Mouse (Mus musculus): Measurements from ENCODE around the gene 9630041A04Rik.

Gene 9630041A04Rik

DNA sequence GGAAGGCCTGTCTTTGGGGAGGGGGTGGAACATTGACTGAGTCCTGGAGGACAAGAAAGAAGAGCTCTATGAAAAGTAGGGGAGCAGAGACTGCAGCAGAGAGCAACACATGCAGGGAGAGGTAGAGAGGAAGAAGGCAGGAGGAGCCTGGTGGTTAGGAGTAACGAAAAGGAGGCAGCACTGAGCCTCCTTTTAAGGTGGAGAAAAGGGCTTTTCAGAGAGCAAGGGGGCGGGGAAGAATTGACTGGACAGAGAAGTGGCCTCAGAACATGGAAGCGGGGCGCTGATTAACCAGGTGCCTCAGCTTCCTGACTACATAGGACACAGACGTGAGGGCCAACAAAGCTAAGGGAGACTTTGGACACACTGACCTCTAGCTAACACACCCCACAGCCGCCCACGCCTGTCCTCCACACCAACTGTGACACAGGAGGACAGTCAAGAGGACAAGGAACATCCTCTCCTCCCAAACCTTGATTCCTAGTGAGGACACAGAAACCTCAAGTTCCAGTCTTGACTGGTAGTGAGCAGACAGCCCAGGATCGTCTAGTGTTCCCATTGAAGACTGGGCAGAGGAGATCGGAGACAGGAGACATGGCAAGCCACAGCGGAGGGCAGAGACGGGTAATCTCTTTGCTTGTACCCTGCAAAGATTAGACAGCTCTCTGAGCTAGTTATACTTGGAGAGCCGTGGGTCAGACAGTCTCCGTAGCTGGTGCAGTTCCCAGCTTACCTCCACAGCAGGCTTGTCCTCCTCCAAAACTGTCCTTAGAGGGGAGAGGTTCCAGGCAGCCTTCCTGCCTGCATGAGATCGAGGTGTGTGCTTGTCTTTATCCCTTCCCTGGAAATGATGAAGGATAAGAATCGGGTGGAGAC is at the start of gene 9630041A04Rik:
Gene 9630041A04Rik, plus strand, starts transcription at position 246 of the 876 bp plus-strand sequence.
- no peak for DNase-seq (ENCODE audit: low read depth, low spot score)

DNA sequence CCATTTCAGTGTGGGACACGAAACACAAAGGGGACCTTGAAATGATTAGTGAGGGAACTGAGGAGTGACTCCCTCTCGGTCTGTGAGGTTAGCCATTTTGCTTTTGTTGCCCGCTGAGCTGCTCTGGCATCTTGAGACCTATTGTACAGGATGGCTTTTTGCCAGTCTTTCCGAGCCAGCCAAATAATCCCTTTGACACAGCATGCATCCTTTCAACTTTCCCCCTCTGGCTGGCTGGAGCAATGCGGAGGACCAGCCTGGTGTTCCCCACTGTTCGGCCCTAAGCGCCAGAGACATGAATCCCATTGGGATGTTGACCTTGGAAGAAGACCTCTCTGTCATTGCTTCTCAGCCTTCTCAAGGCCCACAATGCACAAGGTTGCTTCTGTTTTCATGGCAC is 37.7 kb upstream of the 9630041A04Rik start:
- DNase-seq (ENCODE audit: low read depth, low spot score) = no peak

DNA sequence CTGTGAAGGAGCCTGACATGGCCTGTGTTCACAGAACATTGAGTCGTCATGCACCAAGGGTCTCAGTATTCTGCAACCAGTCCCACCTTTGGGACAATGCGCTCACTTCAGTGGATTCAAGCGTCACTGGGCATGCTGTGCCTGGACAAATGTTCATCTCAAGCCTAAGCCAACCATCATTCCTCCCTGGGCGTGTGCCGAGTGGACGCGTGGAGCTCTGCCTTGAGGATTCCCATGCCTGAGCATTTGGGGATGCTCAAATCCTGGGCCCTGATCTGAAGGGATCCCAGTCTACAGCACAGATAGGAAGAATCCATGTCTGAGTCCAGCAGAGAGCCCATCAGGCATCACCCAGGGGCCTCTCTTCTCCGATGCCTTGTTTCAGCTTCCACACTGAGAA is 36.0 kb upstream of the 9630041A04Rik start:
- no peak for DNase-seq (ENCODE audit: low read depth, low spot score)

DNA sequence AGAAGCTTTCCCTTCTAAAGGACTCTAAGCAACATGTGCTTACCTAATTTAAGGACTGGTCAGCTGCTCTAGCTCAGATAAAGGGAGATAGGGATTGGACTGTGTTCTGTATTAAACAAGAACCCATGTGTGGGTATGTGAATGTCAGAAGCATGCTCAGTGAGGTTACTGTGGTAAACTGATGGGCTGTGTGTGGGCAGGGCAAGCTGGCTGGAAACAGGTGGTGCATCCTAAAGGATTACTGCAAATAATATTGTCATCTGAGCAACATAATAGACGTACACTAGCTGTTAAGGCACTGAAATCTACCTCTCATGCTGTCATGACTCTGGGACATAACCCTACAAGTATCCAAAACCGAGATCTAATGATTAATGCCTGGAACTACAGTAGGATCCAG is 28.0 kb upstream of the 9630041A04Rik start:
- DNase-seq (ENCODE audit: low read depth, low spot score) = no peak

DNA sequence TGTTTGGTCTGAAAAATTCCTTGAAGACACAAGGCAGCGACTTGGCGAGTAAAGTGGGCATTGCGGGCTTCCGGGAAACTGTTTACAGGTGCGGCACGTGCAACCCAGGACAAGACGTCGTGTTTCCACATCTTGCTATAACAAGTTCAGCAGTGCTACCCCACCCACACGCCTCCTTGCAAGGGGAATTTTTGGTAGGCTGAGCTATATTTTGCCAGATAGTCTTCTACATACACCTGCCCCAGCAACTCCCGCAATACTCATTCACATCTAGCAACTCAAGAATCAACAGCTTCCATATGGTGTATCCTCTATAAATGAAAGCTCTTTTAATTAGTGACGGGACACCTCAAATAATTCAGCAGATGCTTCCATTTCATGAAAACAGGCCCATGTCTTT is 20.5 kb upstream of the 9630041A04Rik start:
- no peak for DNase-seq (ENCODE audit: low read depth, low spot score)

DNA sequence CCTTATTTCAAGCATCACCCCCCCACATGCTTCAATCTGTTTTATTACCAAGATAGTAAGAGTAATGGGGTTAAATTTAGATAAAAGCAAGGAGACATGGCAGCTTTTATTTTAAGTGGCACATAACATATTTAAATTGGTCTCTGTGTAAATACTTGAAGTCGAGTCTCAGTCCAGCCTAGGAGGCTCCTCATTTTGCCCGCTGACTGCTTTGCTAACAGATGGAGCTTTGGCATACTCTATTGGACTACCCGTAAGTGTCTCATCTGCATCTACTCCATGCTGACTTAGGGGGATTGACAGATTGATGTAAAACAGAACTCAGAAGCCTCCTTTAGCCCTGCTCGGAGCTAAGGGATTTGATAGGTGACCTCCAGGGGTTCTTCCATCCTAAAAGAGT is 17.7 kb upstream of the 9630041A04Rik start:
- DNase-seq (ENCODE audit: low read depth, low spot score) = no peak

DNA sequence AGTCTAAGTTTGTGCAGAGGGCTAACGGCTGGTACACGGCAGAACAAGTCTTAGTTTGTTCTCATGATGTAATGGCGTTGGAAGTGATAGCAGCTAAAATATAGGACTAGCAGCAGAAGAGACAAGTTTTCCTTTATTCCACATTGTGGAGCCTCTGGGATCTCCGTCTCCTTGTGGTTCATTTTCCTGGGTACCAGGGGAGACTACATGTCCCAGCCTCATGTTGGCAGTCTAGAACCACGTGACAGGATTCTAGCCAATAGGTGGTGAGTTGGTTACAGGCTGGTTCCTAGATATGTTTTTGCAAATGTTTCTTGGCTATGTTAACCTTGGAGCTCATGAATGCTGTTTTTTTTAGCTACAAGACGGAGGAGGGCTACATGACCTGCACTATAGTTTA is 15.9 kb upstream of the 9630041A04Rik start:
- DNase-seq (ENCODE audit: low read depth, low spot score) = no peak

DNA sequence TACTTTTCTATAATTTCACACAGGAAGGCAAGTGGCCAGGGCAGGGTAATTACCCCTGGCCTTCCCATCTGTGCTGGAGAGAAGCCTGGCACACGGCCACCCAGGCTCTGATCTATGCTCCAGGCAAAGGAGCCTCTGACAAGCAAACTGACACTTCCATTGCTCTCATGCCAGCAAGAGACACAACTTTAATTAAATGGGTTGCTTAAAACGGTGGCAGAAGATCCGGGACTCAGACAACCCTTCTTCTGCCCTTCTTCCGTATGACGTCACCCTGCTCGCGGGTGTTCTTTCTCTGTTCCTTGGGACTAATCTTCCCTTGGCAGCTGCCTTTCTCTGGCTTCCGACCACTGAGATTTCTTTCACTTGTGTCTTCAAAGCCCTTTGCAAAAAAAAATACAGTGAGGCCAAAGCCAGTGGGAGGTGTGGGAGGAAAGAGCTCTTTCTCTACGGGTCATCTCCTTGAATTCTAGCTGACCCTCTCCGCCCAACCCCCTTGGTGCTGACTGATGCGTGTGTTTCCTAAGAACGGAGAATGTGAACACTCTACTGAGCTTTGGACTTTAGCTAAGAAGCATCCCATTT is 932 bp downstream of the 9630041A04Rik start:
- DNase-seq (ENCODE audit: low read depth, low spot score) = peak; percentile 75

DNA sequence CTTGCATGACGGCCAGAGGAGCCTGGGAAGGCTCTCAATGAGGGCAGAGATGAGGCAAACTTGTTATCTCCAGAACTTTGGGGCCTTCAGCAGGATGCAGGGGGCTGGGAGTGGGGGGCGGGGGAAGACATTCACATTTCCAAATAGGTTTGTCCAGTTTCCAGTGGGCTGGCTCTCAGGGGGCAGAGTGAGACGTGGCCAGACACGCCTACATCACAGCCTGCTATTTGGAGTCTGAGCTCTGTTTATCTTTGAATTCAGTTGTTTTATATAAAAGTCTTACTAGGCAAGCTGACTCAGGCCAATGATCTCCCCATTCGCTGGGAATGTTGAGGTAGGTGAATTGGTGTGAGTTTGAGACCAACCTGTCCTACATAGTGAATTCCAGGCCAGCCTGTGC is 1.5 kb downstream of the 9630041A04Rik start:
- no peak for DNase-seq (ENCODE audit: low read depth, low spot score)

DNA sequence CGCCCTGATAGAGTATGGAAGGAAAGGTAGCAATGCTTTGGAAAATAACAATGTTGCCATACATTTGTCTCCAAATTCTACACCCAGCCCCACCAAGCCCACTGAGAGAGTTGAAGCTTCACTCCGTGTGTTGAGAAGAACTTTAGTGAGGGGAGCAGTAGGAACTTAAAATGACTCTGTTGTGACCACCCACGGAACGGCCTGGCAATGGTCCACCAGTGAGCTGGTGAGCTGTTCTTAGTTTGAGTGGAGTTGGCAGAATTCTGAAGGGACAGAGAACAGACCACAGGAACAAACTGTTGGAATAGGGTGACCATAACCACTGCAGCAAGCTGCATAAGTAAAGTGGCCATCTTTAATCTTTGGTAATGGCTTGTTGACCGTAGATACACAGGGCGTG is 7.0 kb downstream of the 9630041A04Rik start:
- no peak for DNase-seq (ENCODE audit: low read depth, low spot score)

DNA sequence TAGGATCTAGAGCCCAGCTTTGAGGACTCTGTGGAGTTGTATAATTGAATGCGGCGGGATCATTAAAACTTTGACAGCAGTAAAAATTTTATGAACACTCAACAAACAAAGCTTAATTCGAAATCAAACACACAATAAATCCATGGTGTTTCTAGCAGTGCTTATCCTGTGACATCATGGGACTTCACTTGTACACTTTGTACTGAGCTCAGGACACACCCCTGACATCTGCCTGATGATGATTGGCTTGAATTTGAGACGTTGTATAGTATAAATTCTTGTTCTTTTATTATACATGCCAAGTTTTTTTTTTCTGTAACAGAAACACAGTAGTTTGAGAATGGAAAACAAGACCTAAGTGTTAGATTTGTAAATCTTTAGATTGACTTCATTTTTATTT is 8.4 kb downstream of the 9630041A04Rik start:
- DNase-seq (ENCODE audit: low read depth, low spot score) = no peak

DNA sequence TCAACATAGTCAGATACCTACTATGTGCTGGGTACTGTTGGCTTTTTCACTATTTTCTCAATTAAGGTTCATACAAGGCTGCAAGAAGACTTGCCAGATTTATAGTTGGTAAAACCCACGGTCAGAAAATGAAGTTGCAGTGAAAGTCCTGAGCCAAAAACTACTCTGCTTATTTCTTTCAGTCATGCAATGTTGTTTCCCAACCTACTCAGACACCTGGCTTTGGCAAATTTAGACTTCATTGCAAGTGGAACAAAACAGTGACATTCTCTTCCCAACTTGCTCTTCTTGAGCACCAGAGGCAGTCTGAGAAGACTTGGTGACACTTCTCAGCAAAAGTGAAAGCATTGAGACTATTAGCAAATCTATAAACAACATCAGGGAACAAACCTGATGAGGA is 13.7 kb downstream of the 9630041A04Rik start:
- no peak for DNase-seq (ENCODE audit: low read depth, low spot score)

DNA sequence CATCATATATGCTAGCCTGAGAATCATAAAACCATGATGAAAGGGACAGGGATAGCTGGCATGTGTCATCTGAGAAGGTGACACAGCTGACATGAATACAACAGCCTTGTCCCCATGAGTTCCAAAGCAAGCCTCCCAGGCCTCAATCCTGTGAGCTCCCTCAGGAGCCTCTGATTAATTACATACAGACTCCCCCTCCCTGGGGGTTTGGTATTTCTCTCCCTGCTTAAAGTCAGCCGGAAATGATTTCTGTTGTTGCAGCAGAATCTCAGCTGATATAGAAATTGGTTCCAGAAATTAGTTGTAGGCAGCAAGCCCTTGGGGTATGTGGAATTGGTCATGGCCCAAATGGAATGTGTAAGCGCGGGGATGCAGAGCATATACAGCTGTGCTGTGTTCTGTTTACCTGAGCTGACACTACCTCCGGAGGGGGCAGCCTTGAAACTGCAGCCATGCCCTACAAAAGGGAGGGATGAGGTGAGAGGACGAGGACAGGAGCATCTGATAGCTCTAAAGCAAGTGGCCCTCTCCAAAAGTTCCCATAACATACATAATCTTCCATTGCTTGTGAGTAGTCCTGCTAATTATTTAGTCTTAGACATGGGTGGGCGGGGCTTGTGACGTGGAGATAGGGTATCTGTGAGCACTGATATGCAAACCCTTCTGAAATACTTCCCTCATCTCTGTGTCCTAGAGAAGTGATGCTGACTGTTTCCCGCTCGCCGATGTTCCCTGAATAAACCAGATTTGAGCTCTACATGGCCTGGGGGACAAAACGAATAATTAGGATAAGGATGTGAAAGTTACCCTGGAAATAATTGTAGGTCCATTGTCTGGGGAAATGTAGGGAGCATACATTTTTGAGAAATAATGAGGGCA is 15.7 kb downstream of the 9630041A04Rik start:
- no peak for DNase-seq (ENCODE audit: low read depth, low spot score)

DNA sequence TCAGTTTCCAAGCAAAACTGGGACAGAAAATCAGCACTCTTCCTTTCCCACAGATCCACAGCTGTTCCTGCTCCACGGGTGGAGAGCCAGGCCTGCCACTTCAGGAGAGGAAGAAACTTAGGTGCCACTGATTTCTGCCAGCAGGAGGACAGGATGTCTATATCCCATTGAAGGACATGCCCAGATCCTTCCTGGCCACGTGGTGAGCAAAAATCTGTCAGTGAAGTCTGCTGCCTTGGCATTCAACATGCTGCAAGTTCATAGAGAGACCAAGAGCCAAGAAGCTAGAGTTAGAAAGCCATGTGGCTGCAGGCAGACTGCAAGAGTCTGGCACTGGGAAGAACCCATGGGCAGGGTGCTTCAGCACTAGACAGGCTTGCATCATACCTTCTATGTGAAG is 21.7 kb downstream of the 9630041A04Rik start:
- no peak for DNase-seq (ENCODE audit: low read depth, low spot score)

DNA sequence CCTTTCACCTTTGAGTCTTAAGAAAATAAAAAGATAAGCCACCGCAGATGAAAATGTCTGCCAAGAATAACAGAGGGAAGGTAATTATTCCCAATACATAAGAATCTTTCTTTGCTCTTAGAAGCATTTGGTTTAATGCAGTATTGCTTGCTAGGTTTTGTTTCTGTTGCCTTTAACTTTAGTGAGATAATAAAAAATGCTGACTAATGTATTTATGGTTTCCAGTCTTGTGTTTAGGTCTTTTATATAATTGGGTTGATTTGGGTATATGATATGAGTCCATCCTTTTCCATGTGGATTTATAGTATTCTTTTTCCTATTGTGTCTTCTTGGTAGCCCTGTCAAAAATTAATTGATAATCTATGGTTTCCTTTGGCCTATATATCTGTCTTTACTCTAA is 36.2 kb downstream of the 9630041A04Rik start:
- DNase-seq (ENCODE audit: low read depth, low spot score) = no peak

DNA sequence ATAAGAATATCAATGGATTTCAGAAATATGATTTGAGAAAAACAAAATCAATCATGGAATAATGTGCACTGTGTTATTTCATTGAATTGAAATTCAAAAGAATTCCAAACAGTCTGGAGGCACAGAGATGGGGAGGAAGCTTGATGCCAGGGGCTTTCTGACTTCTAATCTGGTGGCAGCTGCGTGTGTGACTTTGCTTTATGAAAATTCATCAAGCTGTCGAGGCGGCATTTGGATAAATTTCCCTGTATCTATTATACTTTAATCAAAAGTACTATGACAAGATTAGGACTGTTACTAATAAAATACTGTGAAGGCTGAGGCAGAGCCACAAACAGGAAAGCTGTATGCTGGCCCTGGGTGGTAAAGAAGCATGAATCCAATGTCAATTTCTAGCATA is 41.8 kb downstream of the 9630041A04Rik start:
- no peak for DNase-seq (ENCODE audit: low read depth, low spot score)

DNA sequence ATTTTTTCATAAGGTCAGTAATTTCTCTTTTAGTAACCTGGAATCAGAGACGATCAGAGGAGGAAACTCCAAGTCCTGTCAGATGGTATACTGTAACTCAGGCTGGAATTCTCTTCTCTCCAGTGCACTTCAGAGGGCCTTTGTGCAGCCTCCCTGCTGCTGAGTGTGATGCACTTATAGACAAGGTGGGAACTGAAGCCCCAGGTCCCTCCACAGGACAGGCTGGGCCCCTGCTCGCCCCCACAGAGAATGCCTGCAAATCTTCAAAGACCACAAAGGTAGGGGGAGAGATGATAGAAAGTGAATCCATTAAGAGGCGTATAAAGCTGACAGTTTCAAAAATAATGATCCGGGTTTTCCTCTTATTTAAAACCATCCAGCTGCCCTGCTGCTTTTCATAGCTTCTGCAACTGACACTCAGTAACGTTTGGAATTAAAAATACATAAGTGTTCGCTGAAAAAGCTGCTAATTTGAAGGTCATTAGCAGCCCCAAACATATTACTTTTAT is 46.2 kb downstream of the 9630041A04Rik start:
- no peak for DNase-seq (ENCODE audit: low read depth, low spot score)

DNA sequence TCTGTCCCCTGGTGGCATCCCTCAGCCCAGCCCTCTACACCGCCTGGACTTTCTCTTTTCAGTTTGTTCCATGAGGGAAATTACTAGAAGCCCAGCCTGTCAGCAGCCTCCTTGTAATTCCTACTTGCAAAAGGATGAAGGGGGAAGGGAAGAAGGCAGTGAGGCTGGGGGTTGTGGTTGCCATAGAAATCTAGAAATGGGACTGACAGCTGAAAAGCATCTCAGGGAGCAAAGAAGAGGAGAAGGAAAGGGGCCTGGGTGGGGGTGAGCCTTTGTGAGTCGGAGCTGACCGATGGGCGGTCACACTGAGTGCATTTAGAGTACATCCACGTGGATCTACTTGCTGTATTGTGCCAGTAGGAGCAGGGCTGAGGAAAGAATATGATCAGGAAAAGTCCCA is 47.2 kb downstream of the 9630041A04Rik start:
- DNase-seq (ENCODE audit: low read depth, low spot score) = no peak

DNA sequence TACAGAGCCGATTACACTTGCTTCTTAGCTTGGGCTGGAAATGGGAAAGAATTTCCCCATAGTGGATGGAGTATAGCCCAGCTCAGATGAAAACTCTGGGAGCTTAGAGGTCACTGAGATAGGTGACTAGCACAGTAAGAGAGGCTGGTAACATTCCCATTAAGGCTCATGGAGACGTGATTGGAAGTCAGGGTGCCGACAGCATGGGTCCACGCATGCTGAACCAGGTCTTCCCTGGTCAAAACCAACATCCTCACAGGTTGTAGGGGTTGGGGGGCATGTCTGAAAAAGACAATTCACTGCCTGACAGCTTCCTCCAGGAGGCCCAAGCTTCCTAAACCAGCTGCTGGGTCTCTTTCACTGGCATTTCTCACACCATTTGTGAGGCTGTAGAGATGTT is 47.9 kb downstream of the 9630041A04Rik start:
- DNase-seq (ENCODE audit: low read depth, low spot score) = no peak

DNA sequence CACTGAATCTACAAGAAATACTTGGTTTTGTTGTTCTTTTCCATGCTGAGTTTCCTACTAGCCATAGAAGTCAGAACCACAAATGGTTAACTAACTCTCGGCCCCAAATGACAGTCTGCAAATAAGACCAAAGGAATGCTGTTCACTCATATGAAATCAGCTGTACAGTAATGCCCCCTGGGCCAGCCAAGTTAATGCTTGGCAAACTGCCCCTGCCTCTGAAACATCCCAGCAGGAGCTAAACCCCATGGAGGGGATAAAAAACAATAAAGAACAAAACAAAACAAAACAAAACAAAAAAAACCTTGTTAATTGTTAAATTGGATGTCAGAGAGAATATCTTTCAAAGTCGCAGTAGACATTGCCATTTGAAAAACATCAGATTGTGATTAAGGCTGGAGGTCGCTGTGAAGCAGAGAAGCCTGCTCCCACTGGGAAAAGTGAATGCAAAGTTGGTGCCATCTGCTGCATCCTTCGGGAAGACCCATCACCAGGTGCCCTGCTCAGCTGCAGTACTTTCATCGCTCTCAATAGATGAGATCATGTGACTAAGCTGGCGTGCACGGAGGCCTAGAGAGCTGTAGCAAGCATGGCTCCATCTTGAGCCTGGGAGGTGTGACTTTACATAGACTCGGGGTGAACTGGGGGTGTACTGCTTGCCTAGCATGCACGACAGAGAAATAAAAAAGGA is 49.7 kb downstream of the 9630041A04Rik start:
- no peak for DNase-seq (ENCODE audit: low read depth, low spot score)

DNA sequence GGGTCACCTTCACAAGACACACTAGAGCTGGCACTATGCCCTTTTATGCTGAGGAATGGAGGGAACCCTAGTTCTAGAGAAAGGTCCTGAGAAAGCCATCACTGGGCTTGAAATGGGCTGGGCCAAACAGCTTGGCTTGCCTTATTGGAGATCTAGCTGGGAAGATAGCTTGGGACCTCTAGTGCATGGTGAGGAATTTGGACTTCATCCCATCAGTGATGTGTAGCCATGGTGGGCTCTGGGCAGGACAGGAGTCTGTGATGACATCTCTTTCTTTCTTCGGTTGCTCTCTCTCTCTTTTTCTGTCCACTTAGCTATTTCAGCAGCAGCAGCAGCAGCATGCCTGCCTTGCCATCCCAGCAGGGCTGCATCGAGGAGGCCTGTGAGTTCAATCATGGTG is 53.4 kb downstream of the 9630041A04Rik start:
- DNase-seq (ENCODE audit: low read depth, low spot score) = no peak

DNA sequence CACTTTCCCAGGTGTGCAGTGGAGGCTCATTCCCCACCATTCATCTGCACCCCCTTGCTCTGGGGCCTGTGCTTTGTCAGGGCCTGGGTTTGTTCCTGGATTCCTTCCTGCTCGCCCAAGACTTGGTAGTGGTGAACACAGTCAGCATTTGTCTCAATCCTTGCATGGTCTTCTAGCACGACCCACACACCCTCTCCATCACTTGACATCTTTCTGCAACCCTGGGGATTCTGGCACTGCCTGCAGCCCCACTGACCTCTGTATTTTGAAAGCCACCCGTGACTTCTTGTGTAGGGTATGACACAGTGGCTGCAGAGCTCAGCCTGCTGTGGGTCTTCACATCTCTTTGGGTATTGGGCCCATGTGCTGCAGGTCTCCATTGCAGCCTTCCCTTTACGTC is 57.1 kb downstream of the 9630041A04Rik start:
- DNase-seq (ENCODE audit: low read depth, low spot score) = no peak
